Mouse (Mus musculus): ENCODE measurements around the gene Atp8b4. TPM values are rescaled to one million over a fixed set of nuclear protein-coding genes. Genes with fewer than 3 reads are reported as not detected.

Gene Atp8b4
- polyA plus RNA-seq, 1 experiment from 2014 or later = 0.93 TPM

DNA sequence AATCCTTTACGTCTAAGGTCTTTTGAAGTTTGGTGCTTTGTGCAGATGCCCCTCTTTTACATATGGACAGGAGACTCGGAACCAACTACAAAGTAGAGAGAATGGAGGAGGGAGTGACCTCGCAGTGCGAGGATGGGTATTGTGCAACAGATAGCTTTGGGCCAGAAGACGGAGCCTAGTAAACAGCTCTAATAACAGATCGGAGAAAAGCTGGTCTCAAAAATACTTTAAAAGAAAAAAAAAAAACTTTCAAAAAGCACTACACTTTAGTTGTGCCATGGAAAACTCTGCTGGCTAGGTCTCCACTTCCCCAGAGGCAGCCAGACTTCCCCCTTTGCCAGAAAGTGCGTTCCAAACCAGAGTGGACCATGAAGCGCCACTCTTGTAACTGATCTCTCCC, 161.0 kb downstream of the Atp8b4 start:
- Histone ChIP-seq H3K9ac (no peak overlapping the region), H3K9me3 (no peaks in the 10 kb centered on the region), H3K27ac (no peak overlapping the region), H3K36me3 (replicated peaks) (no peaks in the 10 kb centered on the region), H3K4me1 (no peaks in the 10 kb centered on the region), H3K4me3 (replicated peaks) (no peak overlapping the region), H3K4me2 (no peak overlapping the region), H3K27me3 (no peaks in the 10 kb centered on the region)
- WGBS = 59% methylated on average over 8 of the region's 8 CpGs
- no peak for ATAC-seq (ENCODE audit: low FRiP score)

DNA sequence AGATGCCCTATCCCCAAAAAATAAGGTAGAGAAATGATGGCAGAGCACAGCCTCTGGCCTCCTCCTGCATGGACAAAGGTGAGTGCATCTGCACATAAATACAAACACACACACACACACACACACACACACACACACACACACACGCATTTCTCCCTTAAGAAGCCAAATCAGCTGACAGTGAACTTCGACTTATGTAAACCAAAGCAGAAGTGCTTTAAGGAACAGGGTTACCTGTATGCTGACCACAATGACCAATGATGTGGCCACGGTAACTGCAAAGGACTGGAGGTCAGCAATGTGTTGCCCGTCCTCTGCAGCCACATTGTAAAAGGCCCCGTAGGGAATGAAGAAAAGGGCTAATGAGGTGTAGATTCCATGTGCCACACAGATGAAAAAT, 163.3 kb downstream of the Atp8b4 start:
- H3K4me3 ChIP-seq (replicated peaks) = no peak overlapping the region
- no peak overlapping the region for H3K27ac ChIP-seq
- H3K4me2 ChIP-seq = no peak overlapping the region
- WGBS = 76% methylated on average over 5 of the region's 5 CpGs
- no peak overlapping the region for H3K9ac ChIP-seq
- H3K36me3 ChIP-seq (replicated peaks) = no peaks in the 10 kb centered on the region
- H3K9me3 ChIP-seq = no peaks in the 10 kb centered on the region
- no peak for ATAC-seq (ENCODE audit: low FRiP score)
- no peaks in the 10 kb centered on the region for H3K4me1 ChIP-seq
- no peaks in the 10 kb centered on the region for H3K27me3 ChIP-seq

DNA sequence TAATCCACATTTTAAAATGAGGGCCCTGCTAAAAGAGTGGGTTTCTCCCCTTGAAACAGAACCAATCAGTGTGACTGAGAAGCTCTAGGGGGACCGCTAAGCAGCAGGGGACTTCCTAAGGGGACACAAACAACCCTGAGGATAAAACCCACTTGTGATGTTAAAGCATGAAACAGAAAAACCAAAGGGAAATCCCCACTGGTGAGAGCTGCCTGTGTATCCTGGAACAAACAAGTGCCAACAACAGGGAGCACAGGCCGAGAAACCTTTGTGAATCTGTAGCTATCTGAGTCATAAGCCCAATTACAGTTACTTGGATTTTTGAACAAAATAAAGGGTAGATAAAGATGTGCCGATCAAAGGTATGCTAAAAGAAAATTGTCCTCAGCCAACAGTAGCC, 168.7 kb downstream of the Atp8b4 start:
- no peak for ATAC-seq (ENCODE audit: low FRiP score)
- no peaks in the 10 kb centered on the region for H3K36me3 ChIP-seq (replicated peaks)
- H3K4me3 ChIP-seq (replicated peaks) = no peak overlapping the region
- WGBS = 90% methylated on average over 3 of the region's 3 CpGs
- no peak overlapping the region for H3K4me2 ChIP-seq
- no peaks in the 10 kb centered on the region for H3K9me3 ChIP-seq
- no peaks in the 10 kb centered on the region for H3K4me1 ChIP-seq
- no peaks in the 10 kb centered on the region for H3K27me3 ChIP-seq
- H3K9ac ChIP-seq = no peak overlapping the region
- no peak overlapping the region for H3K27ac ChIP-seq

DNA sequence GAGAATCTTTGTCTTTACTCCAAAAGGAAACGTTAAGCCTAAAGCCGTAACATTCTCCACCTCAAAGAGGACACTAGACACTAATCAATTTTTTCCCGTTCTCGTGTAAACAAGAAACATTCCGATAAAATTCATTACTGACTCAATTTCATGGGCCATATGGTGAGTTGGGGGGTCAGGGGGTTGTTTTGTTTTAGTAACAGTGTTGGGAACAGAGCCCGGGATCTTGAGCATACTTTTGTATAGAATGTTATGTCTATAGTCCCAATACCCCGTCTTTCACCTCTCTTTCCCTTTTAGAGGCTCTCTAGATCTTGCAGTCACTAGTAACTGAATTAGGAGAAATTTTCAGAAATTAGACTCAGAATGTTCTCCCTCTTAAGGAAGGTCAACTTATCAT, 177.3 kb downstream of the Atp8b4 start:
- Histone ChIP-seq H3K27me3 (no peaks in the 10 kb centered on the region), H3K9me3 (no peaks in the 10 kb centered on the region), H3K4me3 (replicated peaks) (no peak overlapping the region), H3K4me1 (no peaks in the 10 kb centered on the region), H3K9ac (no peak overlapping the region), H3K4me2 (no peak overlapping the region), H3K27ac (no peak overlapping the region), H3K36me3 (replicated peaks) (no peaks in the 10 kb centered on the region)
- ATAC-seq (ENCODE audit: low FRiP score) = no peak
- 79% methylated on average over 7 of the region's 7 CpGs for WGBS

DNA sequence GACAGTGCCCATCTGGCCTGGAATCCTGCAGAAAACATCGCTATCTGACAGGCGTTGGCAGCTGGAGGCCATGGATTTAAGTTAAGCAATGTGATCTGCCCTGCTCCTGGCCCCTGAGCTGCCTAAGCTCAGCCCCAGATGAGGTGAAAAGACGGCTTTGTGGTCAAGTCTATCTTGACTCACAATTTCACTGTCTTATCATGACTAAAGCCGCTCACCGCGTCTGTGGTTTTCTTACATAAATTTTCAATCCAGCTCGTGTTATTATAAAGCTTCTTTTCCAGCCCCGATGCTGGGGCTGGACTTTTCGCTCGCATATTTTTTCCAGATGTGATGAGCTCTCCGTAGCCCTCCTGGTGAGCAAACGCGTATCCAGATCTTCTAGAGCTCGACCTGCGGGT, 177.8 kb downstream of the Atp8b4 start:
- no peaks in the 10 kb centered on the region for H3K27me3 ChIP-seq

DNA sequence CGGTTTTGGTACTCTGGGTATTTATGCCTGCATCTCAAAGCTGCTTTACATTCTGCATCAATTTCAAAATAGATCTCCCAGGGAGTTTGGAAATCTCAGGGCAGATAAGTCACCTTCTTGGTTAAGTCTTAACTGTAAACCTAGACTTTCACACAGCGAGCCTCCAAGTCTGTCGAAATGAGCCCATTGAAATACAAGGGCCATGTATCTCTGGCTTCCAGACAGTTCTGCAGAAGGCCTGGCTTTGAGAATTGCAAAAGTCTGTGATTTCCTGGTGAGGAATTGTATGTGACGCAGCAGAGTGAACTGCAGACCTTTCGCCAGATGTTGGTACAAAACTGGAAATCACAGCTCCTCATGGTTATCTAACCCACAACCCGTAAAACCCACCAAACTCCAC, 182.4 kb downstream of the Atp8b4 start:
- Histone ChIP-seq H3K9ac (no peak overlapping the region), H3K27ac (no peak overlapping the region), H3K4me1 (no peaks in the 10 kb centered on the region), H3K4me3 (replicated peaks) (no peak overlapping the region), H3K36me3 (replicated peaks) (no peaks in the 10 kb centered on the region), H3K4me2 (no peak overlapping the region), H3K27me3 (no peaks in the 10 kb centered on the region), H3K9me3 (no peaks in the 10 kb centered on the region)
- 94% methylated on average over 6 of the region's 6 CpGs for WGBS
- ATAC-seq (ENCODE audit: low FRiP score) = no peak

More for the DNA sequence above, 177.8 kb downstream of the Atp8b4 start:
- Histone ChIP-seq H3K4me2 (no peak overlapping the region), H3K9me3 (no peaks in the 10 kb centered on the region), H3K27ac (no peak overlapping the region), H3K9ac (no peak overlapping the region), H3K36me3 (replicated peaks) (no peaks in the 10 kb centered on the region), H3K4me1 (no peaks in the 10 kb centered on the region), H3K4me3 (replicated peaks) (no peak overlapping the region)
- ATAC-seq (ENCODE audit: low FRiP score) = no peak
- WGBS = 85% methylated on average over 15 of the region's 15 CpGs

DNA sequence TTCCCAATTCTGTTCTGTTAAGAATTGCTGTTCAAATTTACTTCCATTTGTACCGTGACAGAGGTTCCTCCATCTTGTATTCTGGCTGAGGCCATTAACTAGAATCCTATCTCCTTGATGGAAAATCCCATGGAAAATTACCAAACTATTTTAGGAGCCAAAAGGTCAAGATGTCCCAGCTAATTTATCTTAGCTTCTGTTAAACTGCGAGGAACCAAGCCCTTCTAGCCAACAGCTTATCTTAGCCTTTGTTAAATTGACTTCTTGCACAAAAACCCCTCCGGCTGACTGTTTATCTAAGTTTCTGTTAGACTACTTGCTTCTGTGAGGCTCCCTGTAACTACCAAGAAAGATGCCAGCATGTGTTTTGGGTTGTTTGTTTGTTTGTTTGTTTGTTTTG, 183.5 kb downstream of the Atp8b4 start:
- H3K9ac ChIP-seq = no peak overlapping the region
- no peak overlapping the region for H3K27ac ChIP-seq
- H3K4me2 ChIP-seq = no peak overlapping the region
- H3K9me3 ChIP-seq = no peaks in the 10 kb centered on the region
- no peaks in the 10 kb centered on the region for H3K4me1 ChIP-seq
- WGBS = 82% methylated on average over 3 of the region's 3 CpGs
- ATAC-seq (ENCODE audit: low FRiP score) = no peak
- H3K36me3 ChIP-seq (replicated peaks) = no peaks in the 10 kb centered on the region
- H3K4me3 ChIP-seq (replicated peaks) = no peak overlapping the region
- no peaks in the 10 kb centered on the region for H3K27me3 ChIP-seq

DNA sequence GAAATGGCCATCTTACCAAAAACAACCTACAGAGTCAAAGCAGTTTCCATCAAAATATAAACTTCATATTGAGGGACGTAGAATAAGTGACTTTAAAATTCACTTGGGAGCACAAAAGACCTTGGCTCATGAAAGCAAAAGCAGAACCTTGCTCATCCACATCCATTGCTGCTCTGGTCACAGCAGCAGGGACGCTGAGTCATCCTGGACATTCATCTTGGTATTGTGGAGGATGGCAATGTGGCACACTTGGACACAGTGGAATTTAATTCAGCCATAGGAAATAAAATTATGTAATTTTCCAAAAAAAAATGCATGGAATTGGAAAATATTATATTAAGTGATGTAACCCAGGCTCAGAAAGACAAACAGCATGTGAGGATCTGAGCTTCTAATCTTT, 184.1 kb downstream of the Atp8b4 start:
- H3K4me1 ChIP-seq = no peaks in the 10 kb centered on the region
- no peaks in the 10 kb centered on the region for H3K9me3 ChIP-seq
- ATAC-seq (ENCODE audit: low FRiP score) = no peak
- no peak overlapping the region for H3K4me3 ChIP-seq (replicated peaks)
- H3K27me3 ChIP-seq = no peaks in the 10 kb centered on the region
- 90% methylated on average over 2 of the region's 2 CpGs for WGBS
- H3K9ac ChIP-seq = no peak overlapping the region
- no peak overlapping the region for H3K27ac ChIP-seq
- no peaks in the 10 kb centered on the region for H3K36me3 ChIP-seq (replicated peaks)
- H3K4me2 ChIP-seq = no peak overlapping the region

DNA sequence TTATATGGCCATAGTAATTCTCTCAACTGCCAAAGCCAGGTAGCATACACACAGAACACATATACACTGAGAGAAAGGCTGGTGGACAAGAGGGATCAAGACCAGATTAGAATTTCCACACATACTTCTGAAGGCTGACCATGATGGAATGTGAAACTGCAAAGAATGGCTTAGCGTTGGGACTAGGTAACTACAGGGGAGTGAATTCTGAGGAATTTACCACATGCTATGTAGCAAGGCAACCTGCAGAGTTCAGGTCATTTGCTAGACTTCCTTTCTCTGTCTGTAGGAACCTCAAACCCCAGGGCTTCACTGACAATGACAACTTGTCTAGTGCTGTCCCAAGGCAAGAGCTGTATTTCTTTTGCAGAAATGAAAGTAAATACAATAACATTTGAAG, 189.4 kb downstream of the Atp8b4 start:
- Histone ChIP-seq H3K36me3 (replicated peaks) (no peaks in the 10 kb centered on the region), H3K4me3 (replicated peaks) (no peak overlapping the region), H3K27me3 (no peaks in the 10 kb centered on the region), H3K4me2 (no peak overlapping the region), H3K9me3 (no peaks in the 10 kb centered on the region), H3K9ac (no peak overlapping the region), H3K27ac (no peak overlapping the region), H3K4me1 (no peaks in the 10 kb centered on the region)
- WGBS = 58% methylated on average over 1 of the region's 1 CpGs
- no peak for ATAC-seq (ENCODE audit: low FRiP score)

DNA sequence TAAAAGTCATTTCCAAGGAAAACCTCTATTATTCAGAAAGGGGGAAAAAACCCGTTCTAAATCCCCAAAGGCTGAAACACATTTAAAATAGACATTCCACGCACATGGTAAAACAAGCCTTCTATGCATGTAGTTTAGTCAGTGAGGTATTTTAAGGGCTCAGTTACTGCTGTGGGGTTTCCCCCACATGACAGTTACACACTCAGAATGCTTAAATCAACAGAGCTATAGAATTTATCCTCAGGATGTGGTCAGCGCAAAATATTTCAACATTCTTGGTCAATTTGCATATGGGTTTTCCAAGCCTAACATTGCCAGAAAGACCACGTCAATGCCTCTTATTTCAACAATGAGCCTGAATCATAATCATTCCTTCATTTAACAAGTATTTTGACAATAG, 190.5 kb downstream of the Atp8b4 start:
- no peak overlapping the region for H3K9ac ChIP-seq
- H3K4me2 ChIP-seq = no peak overlapping the region
- no peak overlapping the region for H3K4me3 ChIP-seq (replicated peaks)
- no peaks in the 10 kb centered on the region for H3K36me3 ChIP-seq (replicated peaks)
- H3K27me3 ChIP-seq = no peaks in the 10 kb centered on the region
- no peak overlapping the region for H3K27ac ChIP-seq
- ATAC-seq (ENCODE audit: low FRiP score) = no peak
- 86% methylated on average over 4 of the region's 4 CpGs for WGBS
- no peaks in the 10 kb centered on the region for H3K4me1 ChIP-seq
- H3K9me3 ChIP-seq = no peaks in the 10 kb centered on the region

DNA sequence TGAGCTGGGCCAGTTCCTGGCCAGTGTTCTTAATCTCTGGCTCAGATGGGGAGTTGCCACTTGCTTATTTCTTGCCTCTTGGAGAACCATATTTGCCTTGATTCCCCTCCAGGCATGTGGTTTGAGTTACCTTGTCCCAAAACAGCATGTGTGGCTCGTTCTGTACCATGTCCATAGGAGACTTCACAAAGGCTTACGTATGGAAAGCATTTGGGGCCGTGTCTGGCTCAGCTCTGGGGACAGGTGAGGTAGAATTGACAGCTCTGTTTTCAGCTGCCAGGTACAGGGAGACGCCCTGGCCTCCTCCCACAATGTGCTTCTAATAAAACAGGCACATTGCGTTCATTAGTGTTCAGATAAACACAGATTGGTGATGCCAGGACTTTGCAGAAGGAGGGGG, 195.9 kb downstream of the Atp8b4 start:
- H3K27ac ChIP-seq = no peak overlapping the region
- WGBS = 83% methylated on average over 5 of the region's 5 CpGs
- ATAC-seq (ENCODE audit: low FRiP score) = no peak
- no peak overlapping the region for H3K4me3 ChIP-seq (replicated peaks)
- no peaks in the 10 kb centered on the region for H3K27me3 ChIP-seq
- H3K9me3 ChIP-seq = no peaks in the 10 kb centered on the region
- no peaks in the 10 kb centered on the region for H3K36me3 ChIP-seq (replicated peaks)
- no peak overlapping the region for H3K9ac ChIP-seq
- H3K4me1 ChIP-seq = no peaks in the 10 kb centered on the region
- H3K4me2 ChIP-seq = no peak overlapping the region

DNA sequence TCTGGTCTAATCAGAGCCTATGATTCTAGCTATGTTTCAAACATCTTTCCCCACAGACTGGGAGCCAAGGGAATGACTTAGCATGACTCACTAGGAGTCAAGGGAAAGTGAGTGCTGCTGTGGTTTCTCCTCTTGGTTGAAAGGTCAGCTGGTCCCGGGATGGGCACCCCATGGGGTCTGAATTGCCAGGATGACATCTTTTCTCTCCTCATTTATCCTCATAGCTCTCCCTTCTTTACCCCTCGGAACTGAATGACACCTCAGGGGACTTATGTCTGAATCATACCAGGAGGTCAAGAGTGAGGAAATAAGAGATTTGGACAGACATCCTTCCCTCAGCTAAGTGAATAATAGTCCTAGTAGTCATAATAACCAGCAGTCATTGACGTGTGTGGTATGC, 197.2 kb downstream of the Atp8b4 start:
- Histone ChIP-seq H3K4me3 (replicated peaks) (no peak overlapping the region), H3K4me2 (no peak overlapping the region), H3K4me1 (no peaks in the 10 kb centered on the region), H3K27me3 (no peaks in the 10 kb centered on the region), H3K36me3 (replicated peaks) (no peaks in the 10 kb centered on the region), H3K9me3 (no peaks in the 10 kb centered on the region), H3K9ac (no peak overlapping the region), H3K27ac (no peak overlapping the region)
- no peak for ATAC-seq (ENCODE audit: low FRiP score)
- WGBS = 49% methylated on average over 3 of the region's 3 CpGs

DNA sequence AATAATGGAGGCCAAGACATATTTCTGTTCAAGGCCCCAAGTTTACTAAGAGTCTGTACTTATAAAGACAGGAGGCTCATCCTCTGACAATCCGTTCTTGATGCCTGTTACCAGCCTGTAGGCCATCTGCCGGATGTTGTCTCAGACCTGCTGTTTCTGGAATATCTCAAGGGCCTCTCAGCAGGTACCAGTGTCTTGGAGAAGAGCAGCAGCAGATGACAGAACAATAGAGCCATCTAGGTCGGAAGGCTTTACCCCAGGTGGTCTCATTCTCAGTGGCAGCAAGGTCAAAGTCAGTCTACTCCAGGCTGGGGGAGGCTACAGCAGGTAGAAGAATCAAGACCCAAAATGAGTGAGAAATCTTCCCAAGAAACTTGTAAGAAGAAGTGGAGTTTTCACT, 198.1 kb downstream of the Atp8b4 start:
- no peak overlapping the region for H3K27ac ChIP-seq
- H3K9me3 ChIP-seq = no peaks in the 10 kb centered on the region
- H3K36me3 ChIP-seq (replicated peaks) = no peaks in the 10 kb centered on the region
- ATAC-seq (ENCODE audit: low FRiP score) = no peak
- WGBS = 58% methylated on average over 3 of the region's 3 CpGs
- no peaks in the 10 kb centered on the region for H3K4me1 ChIP-seq
- no peaks in the 10 kb centered on the region for H3K27me3 ChIP-seq
- H3K4me2 ChIP-seq = no peak overlapping the region
- H3K4me3 ChIP-seq (replicated peaks) = no peak overlapping the region
- no peak overlapping the region for H3K9ac ChIP-seq

DNA sequence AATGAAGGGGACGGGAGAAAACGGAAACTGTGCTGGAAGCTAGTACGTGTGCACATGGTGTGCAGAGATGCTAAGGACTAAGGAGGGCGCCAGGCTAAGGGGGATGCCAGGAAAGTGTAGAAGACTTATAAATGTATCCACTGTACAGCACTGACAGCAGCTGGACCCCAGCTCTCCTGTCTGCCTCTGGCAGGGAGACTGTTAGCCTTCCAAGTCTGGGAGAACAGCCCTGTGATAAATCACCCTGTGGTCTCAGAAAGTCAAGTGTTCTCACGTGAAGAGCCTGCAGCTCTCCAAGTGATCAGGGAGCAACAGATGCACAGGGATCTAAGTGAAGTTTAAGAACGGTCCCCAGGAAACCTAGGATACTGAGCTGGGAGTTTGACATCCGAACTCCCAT, 209.8 kb downstream of the Atp8b4 start:
- Histone ChIP-seq H3K4me2 (no peak overlapping the region), H3K27ac (no peak overlapping the region), H3K9me3 (no peaks in the 10 kb centered on the region), H3K4me1 (no peaks in the 10 kb centered on the region), H3K9ac (no peak overlapping the region), H3K36me3 (replicated peaks) (no peaks in the 10 kb centered on the region), H3K27me3 (no peaks in the 10 kb centered on the region), H3K4me3 (replicated peaks) (no peak overlapping the region)
- WGBS = 91% methylated on average over 7 of the region's 7 CpGs
- ATAC-seq (ENCODE audit: low FRiP score) = no peak

Measured in forebrain, embryonic 12.5 days (tissue).